Mouse (Mus musculus) lung, postnatal 0 days (tissue): ENCODE data around the gene Gnb1l. TPM values are rescaled to one million over a fixed set of nuclear protein-coding genes. Genes with fewer than 3 reads are reported as not detected.
A peak's percentile ranks its signal among the peaks of the same experiment; 100 is the strongest.

Source experiments
- ATAC-seq: fragments of 200-750 bp; cut with Nextera tagmentation; 2 replicates; pipeline ENCODE4 v1.8.0; 2017; ENCODE audit warnings: moderate library complexity
- DNase-seq: peaks from one replicate; pipeline ENCODE4 v3.0.0-alpha.2; 2016; ENCODE audit warnings: low spot score
- H3K27ac ChIP-seq: fragments of 300-500 bp; sonication (generic); 2 replicates; pipeline ENCODE4 v1.5.1; 2014; ENCODE audit warnings: antibody characterized with exemption, mild to moderate bottlenecking, low read length, mixed read lengths
- H3K27me3 ChIP-seq: fragments of 300-500 bp; sonication (generic); replicated peaks from 2 replicates; pipeline ENCODE4 v1.6.1; 2014; ENCODE audit warnings: low read length, mixed read lengths; ENCODE audit not compliant: insufficient read depth
- H3K36me3 ChIP-seq: fragments of 300-500 bp; sonication (generic); 2 replicates; pipeline ENCODE4 v1.6.1; 2014; ENCODE audit warnings: low read length, mixed read lengths; ENCODE audit not compliant: insufficient read depth
- H3K4me1 ChIP-seq: fragments of 300-500 bp; sonication (generic); 2 replicates; pipeline ENCODE4 v1.6.1; 2014; ENCODE audit warnings: antibody characterized with exemption, low read depth, low read length, mixed read lengths; ENCODE audit not compliant: insufficient read depth
- H3K4me2 ChIP-seq: fragments of 300-500 bp; sonication (generic); replicated peaks from 2 replicates; pipeline ENCODE4 v1.6.1; 2014; ENCODE audit warnings: low read depth, mild to moderate bottlenecking, low read length, moderate library complexity, mixed read lengths
- H3K4me3 ChIP-seq: fragments of 300-500 bp; sonication (generic); 2 replicates; pipeline ENCODE4 v1.5.1; 2014; ENCODE audit warnings: low read depth, low read length
- H3K9ac ChIP-seq: fragments of 300-500 bp; sonication (generic); replicated peaks from 2 replicates; pipeline ENCODE4 v1.6.1; 2014; ENCODE audit warnings: low read depth, mild to moderate bottlenecking
- H3K9me3 ChIP-seq: fragments of 300-500 bp; sonication (generic); 2 replicates; pipeline ENCODE4 v1.6.1; 2016; ENCODE audit warnings: low read length, mixed read lengths
- CTCF ChIP-seq: IDR thresholded peaks from 2 replicates; pipeline ENCODE4 v1.5.1; 2016; ENCODE audit warnings: antibody characterized with exemption, mild to moderate bottlenecking
- EP300 ChIP-seq: IDR thresholded peaks from 2 replicates; pipeline ENCODE4 v1.6.1; 2016; ENCODE audit warnings: antibody characterized with exemption, mild to moderate bottlenecking, control low read depth
- WGBS: fragments of 180-500 bp; shearing (Covaris S2); extraction: QIAGEN DNeasy Blood & Tissue Kit; methylation state at CpG from one replicate; pipeline ENCODE4 v1.1.7; 2014; 5-methylcytosine and 5-hydroxymethylcytosine counted together
- polyA plus RNA-seq: library from polyadenylated mRNA; unstranded; fragments of >200 nt; fragmentation: Nextera tagmentation; extraction: Ambion mirVana; gene quantifications from 2 replicates; pipeline ENCODE4 v1.2.1, GENCODE M21; 2015

Gnb1l gene
- polyA plus RNA-seq, 1 experiment from 2014 or later = 8.4 TPM

GRCm38 (mm10) chr16:18581050-18581622 lies 82.6 kb downstream of the Gnb1l start:
- Histone ChIP-seq H3K4me2 (peak overlapping the region; percentile 65), H3K9me3 (no peaks in the 10 kb centered on the region), H3K36me3 (no peaks in the 10 kb centered on the region), H3K4me1 (peaks cover 11% of the 10 kb centered on the region), H3K27me3 (peaks cover 62% of the 10 kb centered on the region), H3K27ac (no peak overlapping the region), H3K9ac (no peak overlapping the region), H3K4me3 (peak overlapping the region; percentile 36)
- WGBS = 17% methylated on average over 21 of the region's 21 CpGs
- DNase-seq = peak; percentile 12
- TF ChIP-seq CTCF (no peak), EP300 (no peak)
- no peak for ATAC-seq

GRCm38 (mm10) chr16:18581623-18582205 lies 83.2 kb downstream of the Gnb1l start:
- no peaks in the 10 kb centered on the region for H3K9me3 ChIP-seq
- H3K4me2 ChIP-seq = peak overlapping the region; percentile 65
- no peaks in the 10 kb centered on the region for H3K36me3 ChIP-seq
- no peak for TF ChIP-seq EP300
- no peak for TF ChIP-seq CTCF
- no peak overlapping the region for H3K27ac ChIP-seq
- no peak overlapping the region for H3K9ac ChIP-seq
- 4% methylated on average over 50 of the region's 66 CpGs for WGBS
- H3K4me3 ChIP-seq = peak overlapping the region; percentile 36
- H3K4me1 ChIP-seq = peaks cover 13% of the 10 kb centered on the region
- peak; percentile 31 for DNase-seq
- peak; percentile 7; the same call in 1 of the 2 replicates for ATAC-seq
- peaks cover 68% of the 10 kb centered on the region for H3K27me3 ChIP-seq

- no peaks in the 10 kb centered on the region for H3K9me3 ChIP-seq
- DNase-seq (no peak), ATAC-seq (no peak)
- H3K4me1 ChIP-seq = peaks cover 13% of the 10 kb centered on the region
- no peak overlapping the region for H3K9ac ChIP-seq
- H3K27ac ChIP-seq = no peak overlapping the region
- TF ChIP-seq CTCF (no peak), EP300 (no peak)
- peak overlapping the region; percentile 65 for H3K4me2 ChIP-seq
- 8% methylated on average over 57 of the region's 67 CpGs for WGBS
- peak overlapping the region; percentile 36 for H3K4me3 ChIP-seq
- no peaks in the 10 kb centered on the region for H3K36me3 ChIP-seq
- peaks cover 68% of the 10 kb centered on the region for H3K27me3 ChIP-seq
Observed at GRCm38 (mm10) chr16:18582426-18583148, 84.1 kb downstream of the Gnb1l start.

- no peak for DNase-seq
- H3K27me3 ChIP-seq = peaks cover 74% of the 10 kb centered on the region
- peaks cover 13% of the 10 kb centered on the region for H3K4me1 ChIP-seq
- no peak for ATAC-seq
- no peak overlapping the region for H3K4me2 ChIP-seq
- 61% methylated on average over 10 of the region's 10 CpGs for WGBS
- H3K27ac ChIP-seq = no peak overlapping the region
- no peak overlapping the region for H3K9ac ChIP-seq
- TF ChIP-seq EP300 (no peak), CTCF (no peak)
- no peaks in the 10 kb centered on the region for H3K36me3 ChIP-seq
- H3K9me3 ChIP-seq = no peaks in the 10 kb centered on the region
- H3K4me3 ChIP-seq = no peak overlapping the region
Observed at GRCm38 (mm10) chr16:18583169-18583568, 84.7 kb downstream of the Gnb1l start.

GRCm38 (mm10) chr16:18583673-18584357 lies 85.3 kb downstream of the Gnb1l start:
- H3K4me1 ChIP-seq = peaks cover 13% of the 10 kb centered on the region
- H3K9ac ChIP-seq = no peak overlapping the region
- DNase-seq (no peak), ATAC-seq (no peak)
- H3K27me3 ChIP-seq = peaks cover 80% of the 10 kb centered on the region
- H3K4me3 ChIP-seq = no peak overlapping the region
- WGBS = 66% methylated on average over 10 of the region's 10 CpGs
- TF ChIP-seq EP300 (no peak), CTCF (no peak)
- no peak overlapping the region for H3K27ac ChIP-seq
- no peaks in the 10 kb centered on the region for H3K9me3 ChIP-seq
- H3K36me3 ChIP-seq = no peaks in the 10 kb centered on the region
- peak overlapping the region; percentile 83; the same call in 1 of the 2 replicates for H3K4me2 ChIP-seq
